Mouse (Mus musculus): Measurements from ENCODE around the gene Lgals1.

DNA sequence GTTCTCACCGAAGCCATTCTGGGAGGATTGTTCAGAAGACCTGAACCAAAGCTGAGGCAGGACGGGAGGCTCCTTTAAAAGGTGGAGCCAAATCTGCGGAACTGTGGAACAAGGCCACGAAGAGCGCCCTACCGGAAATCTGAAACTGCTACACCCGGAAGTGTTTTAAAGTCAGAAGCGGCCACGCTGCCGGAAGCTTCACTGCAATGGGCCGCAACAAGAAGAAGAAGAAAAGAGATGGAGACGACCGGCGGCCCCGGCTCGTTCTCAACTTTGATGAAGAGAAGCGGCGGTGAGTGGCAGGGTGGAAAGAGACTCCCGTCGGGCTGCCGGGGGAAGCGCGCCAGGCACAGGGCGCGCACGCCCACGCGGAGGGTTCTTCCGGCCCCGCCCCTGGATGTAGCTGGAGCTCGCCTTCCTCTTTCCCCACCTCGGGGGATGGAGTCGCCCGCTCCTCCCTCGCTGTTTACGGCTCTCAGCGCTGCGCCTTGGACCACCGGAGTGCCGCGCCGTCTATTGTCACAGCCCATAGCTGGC lies 8.3 kb downstream of the Lgals1 start, which contains the start of gene Nol12:
- TF ChIP-seq CTCF (IDR thresholded peaks at IDR 0.05; ENCODE audit: extremely low read depth, insufficient read depth, low read length) (no peak), POLR2A (IDR thresholded peaks at IDR 0.05; ENCODE audit: extremely low read depth, insufficient read depth, low read length) (peak; percentile 61; the same call in 1 of the 2 replicates)

Measured in cortical plate, adult 2 months (tissue).